35 mouse cellular contexts compared by ENCODE assay signal in genomic region chr12:36818852-36819251, GRCm38 (mm10).
"Had no signal": no experiment of that assay in that cellular context is flagged by ENCODE, and none has a peak within 500 bp of the region (broad histone marks: within the 10 kb centered on the region; RNA-seq: fewer than 3 reads in every experiment).

No protein-coding gene starts in this region.

- H3K27ac ChIP-seq: heart, adult 2 months; heart, embryonic 10.5 days; heart, embryonic 13.5 days; heart, embryonic 15.5 days; hindbrain, embryonic 10.5 days; hindbrain, embryonic 12.5 days; hindbrain, embryonic 13.5 days; hindbrain, embryonic 14.5 days; hindbrain, embryonic 15.5 days; hindbrain, postnatal 0 days; intestine, embryonic 15.5 days; kidney, embryonic 15.5 days; kidney, postnatal 0 days; layer of hippocampus, adult 2 months had no signal

- H3K4me3 ChIP-seq: heart, adult 2 months; heart, embryonic 10.5 days; heart, embryonic 12.5 days; heart, embryonic 13.5 days; heart, embryonic 15.5 days; hindbrain, embryonic 10.5 days; hindbrain, embryonic 12.5 days; hindbrain, embryonic 13.5 days; hindbrain, embryonic 15.5 days; intestine, embryonic 15.5 days; kidney, embryonic 15.5 days; layer of hippocampus, adult 2 months had no signal

- H3K4me1 ChIP-seq: heart, embryonic 10.5 days; heart, embryonic 12.5 days; heart, embryonic 13.5 days; heart, embryonic 15.5 days; hindbrain, embryonic 10.5 days; hindbrain, embryonic 12.5 days; hindbrain, embryonic 13.5 days; hindbrain, embryonic 15.5 days; intestine, embryonic 15.5 days; kidney, embryonic 15.5 days had no signal

- H3K4me2 ChIP-seq: heart, embryonic 11.5 days; heart, embryonic 12.5 days; heart, embryonic 13.5 days; heart, embryonic 15.5 days; hindbrain, embryonic 12.5 days; hindbrain, embryonic 13.5 days; hindbrain, embryonic 14.5 days; hindbrain, embryonic 15.5 days; intestine, embryonic 15.5 days; kidney, embryonic 15.5 days had no signal

- H3K9ac ChIP-seq: heart, embryonic 12.5 days; heart, embryonic 13.5 days; heart, embryonic 15.5 days; hindbrain, embryonic 12.5 days; hindbrain, embryonic 13.5 days; hindbrain, embryonic 14.5 days; hindbrain, embryonic 15.5 days; intestine, embryonic 15.5 days; kidney, embryonic 15.5 days had no signal

- ATAC-seq: hindbrain, embryonic 16.5 days; hindbrain, postnatal 0 days; inflammation-experienced regulatory T-cells, adult 6 months; intestine, embryonic 15.5 days; intestine, embryonic 16.5 days had no signal

- H3K9me3 ChIP-seq: heart, embryonic 10.5 days; heart, embryonic 12.5 days; heart, embryonic 13.5 days; heart, embryonic 15.5 days; hindbrain, embryonic 10.5 days; hindbrain, embryonic 12.5 days; hindbrain, embryonic 13.5 days; hindbrain, embryonic 15.5 days; intestine, embryonic 15.5 days; kidney, embryonic 15.5 days had no signal

- H3K36me3 ChIP-seq: heart, embryonic 10.5 days; heart, embryonic 12.5 days; heart, embryonic 13.5 days; heart, embryonic 15.5 days; hindbrain, embryonic 10.5 days; hindbrain, embryonic 12.5 days; hindbrain, embryonic 13.5 days; hindbrain, embryonic 15.5 days; intestine, embryonic 15.5 days; kidney, embryonic 15.5 days had no signal

- H3K27me3 ChIP-seq: heart, embryonic 12.5 days; heart, embryonic 13.5 days; heart, embryonic 15.5 days; hindbrain, embryonic 12.5 days; hindbrain, embryonic 13.5 days; hindbrain, embryonic 15.5 days; intestine, embryonic 15.5 days; kidney, embryonic 15.5 days had no signal

- DNase-seq: heart, adult 18-20 months; heart, adult 2 months; heart, postnatal 10 days; heart, postnatal 14 days; heart, postnatal 36 days; heart, postnatal 4 days; kidney, adult 11 months; kidney, adult 18-20 months; kidney, adult 2 months; kidney, adult 8-10 months; kidney, adult 9 months; kidney, postnatal 10 days; kidney, postnatal 14 days; kidney, postnatal 25 days; kidney, postnatal 36 days; kidney, postnatal 4 days; layer of hippocampus, adult 9-11 months had no signal
